10 mouse cellular contexts compared by ENCODE assay signal in the genomic region with DNA sequence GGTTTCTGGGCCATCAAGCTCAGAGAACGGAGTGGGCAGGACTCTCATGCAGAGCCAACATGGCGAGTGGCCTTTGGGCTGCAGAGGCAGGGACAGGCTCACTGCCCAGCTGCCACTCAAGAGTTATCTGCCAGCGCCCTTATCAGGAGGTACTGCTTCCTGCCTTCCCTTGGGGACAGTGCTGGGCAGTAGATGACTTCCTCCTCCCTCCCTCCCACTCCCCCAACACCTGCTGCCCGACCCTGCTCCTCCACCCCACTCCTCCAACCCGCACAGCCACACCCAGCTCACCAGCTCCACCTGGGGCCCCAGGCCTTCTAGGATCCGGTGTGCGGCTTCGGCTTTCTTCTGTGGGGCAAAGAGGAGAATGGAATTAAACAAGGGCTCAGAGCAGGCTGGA.
DNase-seq lines count a peak whose midpoint lies in the region; ATAC-seq lines count a peak whose summit lies in the region.
"Had no signal": no experiment of that assay in that cellular context is flagged by ENCODE, and none has a peak within 500 bp of the region (broad histone marks: within the 10 kb centered on the region; RNA-seq: fewer than 3 reads in every experiment).

No protein-coding gene starts in this region.

- H3K9me3 ChIP-seq in heart, embryonic 11.5 days (replicated peaks; ENCODE audit: control insufficient read depth, low read length), result no peaks in the 10 kb centered on the region
- H3K9me3 ChIP-seq in hindbrain, embryonic 11.5 days (ENCODE audit: control insufficient read depth, low read length), result no peaks in the 10 kb centered on the region
- no peaks in the 10 kb centered on the region for H3K9me3 ChIP-seq in midbrain, embryonic 11.5 days (ENCODE audit: control insufficient read depth, low read length)

- H3K27me3 ChIP-seq in heart, embryonic 11.5 days (ENCODE audit: control insufficient read depth, insufficient read depth, low read length), result no peaks in the 10 kb centered on the region
- H3K27me3 ChIP-seq in hindbrain, embryonic 11.5 days (ENCODE audit: control insufficient read depth, insufficient read depth, low read length), result no peaks in the 10 kb centered on the region
- H3K27me3 ChIP-seq in midbrain, embryonic 11.5 days (ENCODE audit: control insufficient read depth, insufficient read depth, low read length), result no peaks in the 10 kb centered on the region

- peak overlapping the region; percentile 69 for H3K27ac ChIP-seq in heart, embryonic 11.5 days (ENCODE audit: low read depth, low read length)
- peak overlapping the region; percentile 21; the same call in 1 of the 2 replicates for H3K27ac ChIP-seq in hindbrain, embryonic 11.5 days (ENCODE audit: low read depth, low read length)
- H3K27ac ChIP-seq in midbrain, embryonic 11.5 days (ENCODE audit: low read depth, low read length), result peak overlapping the region; percentile 48; the same call in 1 of the 2 replicates

- ATAC-seq in heart, embryonic 11.5 days (replicated peaks; ENCODE audit: insufficient number of reproducible peaks, low FRiP score, low TSS enrichment), result no peak; the same call in 1 of the 2 replicates
- no peak for ATAC-seq in hindbrain, embryonic 11.5 days (ENCODE audit: low FRiP score)
- ATAC-seq in midbrain, embryonic 11.5 days (ENCODE audit: low FRiP score), result no peak
- ATAC-seq in erythroid progenitor cell, adult 5-6 weeks (replicated peaks; ENCODE audit: low FRiP score, poor library complexity, severe bottlenecking), result no peak

- WGBS in heart, embryonic 11.5 days (ENCODE audit: insufficient replicate concordance), result 53% methylated on average over 8 of the region's 8 CpGs
- WGBS in hindbrain, embryonic 11.5 days, result 78% methylated on average over 8 of the region's 8 CpGs
- 86% methylated on average over 8 of the region's 8 CpGs for WGBS in midbrain, embryonic 11.5 days

- peaks cover 40% of the 10 kb centered on the region for H3K4me1 ChIP-seq in heart, embryonic 11.5 days (ENCODE audit: control insufficient read depth, insufficient read depth, low read length)
- peaks cover 4% of the 10 kb centered on the region; the same call in 1 of the 2 replicates for H3K4me1 ChIP-seq in hindbrain, embryonic 11.5 days (replicated peaks; ENCODE audit: control insufficient read depth, insufficient read depth, low read length)
- H3K4me1 ChIP-seq in midbrain, embryonic 11.5 days (ENCODE audit: control insufficient read depth, insufficient read depth, low read length), result peaks cover 15% of the 10 kb centered on the region

- no peak overlapping the region for H3K4me3 ChIP-seq in heart, embryonic 11.5 days (ENCODE audit: low read depth, low read length)
- H3K4me3 ChIP-seq in hindbrain, embryonic 11.5 days (ENCODE audit: low read depth, low read length), result no peak overlapping the region
- H3K4me3 ChIP-seq in midbrain, embryonic 11.5 days (ENCODE audit: low read depth, low read length), result no peak overlapping the region

- no peak for DNase-seq in heart, adult 18-20 months
- peak; percentile 86 for DNase-seq in 416B (ENCODE audit: low read depth)
- DNase-seq in hindbrain, embryonic 11.5 days (ENCODE audit: low spot score), result no peak
- no peak for DNase-seq in midbrain, embryonic 11.5 days (ENCODE audit: low spot score, missing footprints)
- DNase-seq in adrenal gland, postnatal 14 days, result no peak
- DNase-seq in cerebellum, adult 9-10 months, result no peak
- DNase-seq: kidney, postnatal 14 days; thymus, postnatal 36 days had no signal

- peak overlapping the region; percentile 16; the same call in 1 of the 2 replicates for H3K4me2 ChIP-seq in heart, embryonic 11.5 days
- no peak overlapping the region for H3K4me2 ChIP-seq in hindbrain, embryonic 11.5 days (replicated peaks; ENCODE audit: low read depth, low read length)
- H3K4me2 ChIP-seq in midbrain, embryonic 11.5 days, result no peak overlapping the region

- H3K36me3 ChIP-seq in heart, embryonic 11.5 days (ENCODE audit: control insufficient read depth, insufficient read depth, low read length), result peaks cover 18% of the 10 kb centered on the region
- H3K36me3 ChIP-seq in hindbrain, embryonic 11.5 days (ENCODE audit: control insufficient read depth, insufficient read depth, low read length), result peaks cover 12% of the 10 kb centered on the region; the same call in 1 of the 2 replicates
- H3K36me3 ChIP-seq in midbrain, embryonic 11.5 days (ENCODE audit: control insufficient read depth, insufficient read depth, low read length), result peaks cover 7% of the 10 kb centered on the region

- H3K9ac ChIP-seq in heart, embryonic 11.5 days (ENCODE audit: low read depth, low read length), result no peak overlapping the region
- H3K9ac ChIP-seq in hindbrain, embryonic 11.5 days (ENCODE audit: low read depth, low read length), result no peak overlapping the region
- no peak overlapping the region for H3K9ac ChIP-seq in midbrain, embryonic 11.5 days (ENCODE audit: low read length)
